20 mouse cellular contexts compared by ENCODE assay signal in genomic region chr2:110232252-110232651, GRCm38 (mm10).
"Had no signal": no experiment of that assay in that cellular context is flagged by ENCODE, and none has a peak within 500 bp of the region (broad histone marks: within the 10 kb centered on the region; RNA-seq: fewer than 3 reads in every experiment).

No protein-coding gene starts in this region.

- DNase-seq: kidney, adult 2 months; kidney, postnatal 25 days; layer of hippocampus, adult 9-11 months; liver, postnatal 0 days; lung, embryonic 14.5 days; lung, postnatal 4 days; retina, postnatal 1 day; right cerebral cortex, postnatal 25 days; thymus, adult 2 months; thymus, postnatal 14 days; thymus, postnatal 4 days had no signal

- H3K9ac ChIP-seq: limb, embryonic 12.5 days; limb, embryonic 15.5 days; liver, embryonic 14.5 days; liver, postnatal 0 days; lung, embryonic 14.5 days; midbrain, embryonic 13.5 days; neural tube, embryonic 13.5 days had no signal

- H3K4me3 ChIP-seq: layer of hippocampus, adult 2 months; limb, embryonic 12.5 days; limb, embryonic 15.5 days; midbrain, embryonic 13.5 days; myocyte; neural tube, embryonic 13.5 days had no signal

- H3K9me3 ChIP-seq: limb, embryonic 12.5 days; limb, embryonic 15.5 days; midbrain, embryonic 13.5 days; neural tube, embryonic 13.5 days had no signal

- H3K4me1 ChIP-seq: midbrain, embryonic 13.5 days had no signal

- H3K36me3 ChIP-seq: limb, embryonic 12.5 days; limb, embryonic 15.5 days; midbrain, embryonic 13.5 days; neural tube, embryonic 13.5 days had no signal

- H3K27ac ChIP-seq: kidney, postnatal 0 days; layer of hippocampus, adult 2 months; limb, embryonic 12.5 days; limb, embryonic 15.5 days; liver, embryonic 14.5 days; midbrain, embryonic 13.5 days; neural tube, embryonic 13.5 days; stomach, postnatal 0 days had no signal

- H3K27me3 ChIP-seq: limb, embryonic 12.5 days; limb, embryonic 15.5 days; midbrain, embryonic 13.5 days; neural tube, embryonic 13.5 days had no signal
